Mouse (Mus musculus): ENCODE results near the gene Gm49405. TPM values are rescaled to one million over a fixed set of nuclear protein-coding genes. Genes with fewer than 3 reads are reported as not detected.
"Not testable (repeated sequence)": the region's sequence is repeated elsewhere in the genome, so short reads cannot be mapped to it uniquely, and the experiment has no call there.

The Gm49405 gene
- total RNA-seq, 2 experiments from 2014 or later = 0.23 to 0.47 TPM

GRCm38 (mm10) chr19:4015635-4016034 lies 15.2 kb downstream of the Gm49405 start:
- no peak for DNase-seq

GRCm38 (mm10) chr19:4017921-4018587 lies 17.6 kb downstream of the Gm49405 start:
- no peak for DNase-seq

GRCm38 (mm10) chr19:4018743-4019583 lies 18.5 kb downstream of the Gm49405 start:
- peak; percentile 75 for DNase-seq

- no peak for DNase-seq
Observed at GRCm38 (mm10) chr19:4023185-4023584, 22.8 kb downstream of the Gm49405 start.

GRCm38 (mm10) chr19:4027576-4027975 lies 27.1 kb downstream of the Gm49405 start:
- DNase-seq = no peak

- DNase-seq = no peak
Observed at GRCm38 (mm10) chr19:4032668-4033067, 32.2 kb downstream of the Gm49405 start.

GRCm38 (mm10) chr19:4033298-4033697 lies 32.9 kb downstream of the Gm49405 start:
- no peak for DNase-seq

- no peak for DNase-seq
Observed at GRCm38 (mm10) chr19:4033742-4034141, 33.3 kb downstream of the Gm49405 start.

- DNase-seq = no peak
Observed at GRCm38 (mm10) chr19:4036327-4037045, 36.1 kb downstream of the Gm49405 start.

- not testable (repeated sequence) for DNase-seq
Observed at GRCm38 (mm10) chr19:4037154-4037787, 36.8 kb downstream of the Gm49405 start.

- DNase-seq = peak; percentile 87
Observed at GRCm38 (mm10) chr19:4037788-4038232, 37.4 kb downstream of the Gm49405 start, which contains the start of gene Gstp1. Gstp1 (minus strand) TSS chr19:4037985.

GRCm38 (mm10) chr19:4040941-4041340 lies 40.5 kb downstream of the Gm49405 start:
- not testable (repeated sequence) for DNase-seq

- DNase-seq = not testable (repeated sequence)
Observed at GRCm38 (mm10) chr19:4041500-4041899, 41.1 kb downstream of the Gm49405 start.

- peak; percentile 50 for DNase-seq
Observed at GRCm38 (mm10) chr19:4042124-4042523, 41.7 kb downstream of the Gm49405 start.

- DNase-seq = not testable (repeated sequence)
Observed at GRCm38 (mm10) chr19:4044109-4044508, 43.7 kb downstream of the Gm49405 start.

GRCm38 (mm10) chr19:4045966-4046865 lies 45.8 kb downstream of the Gm49405 start, which contains the start of gene Gstp2:
Gstp2 (minus strand) TSS chr19:4046023.
- DNase-seq = peak; percentile 62

GRCm38 (mm10) chr19:4046866-4047254 lies 46.4 kb downstream of the Gm49405 start:
- no peak for DNase-seq

- peak; percentile 88 for DNase-seq
Observed at GRCm38 (mm10) chr19:4047859-4048258, 47.4 kb downstream of the Gm49405 start.

- DNase-seq = not testable (repeated sequence)
Observed at GRCm38 (mm10) chr19:4049069-4049468, 48.6 kb downstream of the Gm49405 start.

- DNase-seq = no peak
Observed at GRCm38 (mm10) chr19:4051016-4051415, 50.6 kb downstream of the Gm49405 start.

All from gastrocnemius, postnatal 10 days (tissue).